Mouse (Mus musculus) embryonic facial prominence, embryonic 14.5 days (tissue): ENCODE data around the gene Aars2. TPM values are rescaled to one million over a fixed set of nuclear protein-coding genes. Genes with fewer than 3 reads are reported as not detected.

Experiments used
- ATAC-seq: fragments of 200-750 bp; cut with Nextera tagmentation; 2 replicates; pipeline ENCODE4 v1.8.0; 2017; ENCODE audit warnings: low read depth, moderate number of reproducible peaks, moderate TSS enrichment
- DNase-seq: peaks from one replicate; pipeline ENCODE4 v3.0.0-alpha.2; 2015; ENCODE audit warnings: low spot score
- H3K27ac ChIP-seq: fragments of 300-500 bp; sonication (generic); replicated peaks from 2 replicates; pipeline ENCODE4 v1.5.1; 2014; ENCODE audit warnings: low read depth, mild to moderate bottlenecking, low read length, moderate library complexity
- H3K27me3 ChIP-seq: fragments of 300-500 bp; sonication (generic); replicated peaks from 2 replicates; pipeline ENCODE4 v1.6.1; 2014; ENCODE audit warnings: low read length; ENCODE audit not compliant: control insufficient read depth, insufficient read depth
- H3K36me3 ChIP-seq: fragments of 300-500 bp; sonication (generic); 2 replicates; pipeline ENCODE4 v1.6.1; 2014; ENCODE audit warnings: low read length, mixed read lengths; ENCODE audit not compliant: control insufficient read depth, insufficient read depth
- H3K4me1 ChIP-seq: fragments of 300-500 bp; sonication (generic); 2 replicates; pipeline ENCODE4 v1.6.1; 2014; ENCODE audit warnings: antibody characterized with exemption, low read length; ENCODE audit not compliant: control insufficient read depth, insufficient read depth
- H3K4me2 ChIP-seq: fragments of 300-500 bp; sonication (generic); 2 replicates; pipeline ENCODE4 v1.6.1; 2014; ENCODE audit warnings: low read depth, mild to moderate bottlenecking, low read length, moderate library complexity, mixed read lengths
- H3K4me3 ChIP-seq: fragments of 300-500 bp; sonication (generic); 2 replicates; pipeline ENCODE4 v1.5.1; 2014; ENCODE audit warnings: low read depth, mild to moderate bottlenecking, low read length
- H3K9ac ChIP-seq: fragments of 300-500 bp; sonication (generic); 2 replicates; pipeline ENCODE4 v1.6.1; 2014; ENCODE audit warnings: low read depth, mild to moderate bottlenecking, low read length, moderate library complexity, mixed read lengths
- H3K9me3 ChIP-seq: fragments of 300-500 bp; sonication (generic); 2 replicates; pipeline ENCODE4 v1.6.1; 2016; ENCODE audit warnings: low read length; ENCODE audit not compliant: control insufficient read depth
- WGBS: fragments of 180-500 bp; shearing (Covaris S2); extraction: QIAGEN DNeasy Blood & Tissue Kit; methylation state at CpG from one replicate; pipeline ENCODE4 v1.1.7; 2014; 5-methylcytosine and 5-hydroxymethylcytosine counted together
- polyA plus RNA-seq: library from polyadenylated mRNA; unstranded; fragments of >200 nt; fragmentation: Nextera tagmentation; extraction: Ambion mirVana; gene quantifications from 2 replicates; pipeline ENCODE4 v1.2.1, GENCODE M21; 2014

Aars2 gene
- polyA plus RNA-seq, 1 experiment from 2014 or later = 12.5 TPM

GRCm38 (mm10) chr17:45569999-45570398, 63.4 kb downstream of the Aars2 start:
- H3K27me3 ChIP-seq = no peaks in the 10 kb centered on the region
- ATAC-seq (no peak), DNase-seq (no peak)
- no peak overlapping the region for H3K27ac ChIP-seq
- H3K4me3 ChIP-seq = no peak overlapping the region
- H3K9me3 ChIP-seq = no peaks in the 10 kb centered on the region
- H3K9ac ChIP-seq = no peak overlapping the region
- no peak overlapping the region for H3K4me2 ChIP-seq
- H3K4me1 ChIP-seq = peaks cover 15% of the 10 kb centered on the region
- 90% methylated on average over 4 of the region's 4 CpGs for WGBS
- H3K36me3 ChIP-seq = peaks cover 71% of the 10 kb centered on the region

Other genes with a start within 250 kb of the Aars2 start
- 60.1 and 61.1 TPM in 2 replicates for gene Cdc5l, start 73.1 kb upstream of the Aars2 start, polyA plus RNA-seq
- gene Spats1, start 31.4 kb upstream of the Aars2 start, polyA plus RNA-seq = 0.46 and 0.95 TPM in 2 replicates
- 0.93 and 2.7 TPM in 2 replicates for gene Tcte1, start 16.6 kb downstream of the Aars2 start, polyA plus RNA-seq
- 1.7 and 2.8 TPM in 2 replicates for gene Tmem151b, start 42.8 kb downstream of the Aars2 start, polyA plus RNA-seq
- 4.3 and 4.7 TPM in 2 replicates for gene Nfkbie, start 48.9 kb downstream of the Aars2 start, polyA plus RNA-seq
- gene Slc35b2, start 57.0 kb downstream of the Aars2 start, polyA plus RNA-seq = 139 and 143 TPM in 2 replicates
- gene Hsp90ab1, start 66.4 kb downstream of the Aars2 start, polyA plus RNA-seq = 1,431 and 1,467 TPM in 2 replicates
- gene Slc29a1, start 92.8 kb downstream of the Aars2 start, polyA plus RNA-seq = 96.5 and 110 TPM in 2 replicates
- gene Mymx, start 95.3 kb downstream of the Aars2 start, polyA plus RNA-seq = 52.1 and 52.5 TPM in 2 replicates
- 0.83 TPM in 1 of 2 replicates, not detected in the other for gene Capn11, start 152.5 kb downstream of the Aars2 start, polyA plus RNA-seq
- 146 and 148 TPM in 2 replicates for gene Mrpl14, start 179.5 kb downstream of the Aars2 start, polyA plus RNA-seq
- 30.4 and 32.9 TPM in 2 replicates for gene Tmem63b, start 180.1 kb downstream of the Aars2 start, polyA plus RNA-seq
- not detected in 2 replicates for gene 1600014C23Rik, start 227.0 kb downstream of the Aars2 start, polyA plus RNA-seq